14 mouse cellular contexts compared by ENCODE assay signal in the genomic region with DNA sequence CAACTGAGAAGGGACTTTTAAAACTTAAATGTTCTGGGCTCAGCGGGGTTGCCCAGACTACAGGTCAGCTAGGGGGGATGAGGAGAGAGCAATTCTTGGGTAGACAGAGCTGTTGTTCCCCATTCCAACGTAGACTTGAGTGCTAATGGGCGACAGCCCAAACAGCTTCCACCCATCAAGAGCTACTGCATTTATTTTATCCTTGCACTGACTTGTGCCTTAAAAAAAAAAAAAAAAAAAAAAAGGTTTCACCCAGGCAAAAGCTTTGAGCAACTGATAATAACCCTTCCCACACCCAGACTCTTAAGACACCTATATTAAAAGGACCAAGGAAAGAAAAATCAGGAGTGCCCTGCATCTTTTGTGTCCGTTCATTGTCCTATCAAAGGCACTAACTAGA.
"Had no signal": no experiment of that assay in that cellular context is flagged by ENCODE, and none has a peak within 500 bp of the region (broad histone marks: within the 10 kb centered on the region; RNA-seq: fewer than 3 reads in every experiment).

No protein-coding gene starts in this region.

- H3K9me3 ChIP-seq: liver, embryonic 15.5 days; midbrain, embryonic 13.5 days; stomach, embryonic 15.5 days had no signal

- H3K4me2 ChIP-seq: liver, embryonic 11.5 days; liver, embryonic 15.5 days; lung, embryonic 14.5 days had no signal

- H3K4me3 ChIP-seq: layer of hippocampus, adult 2 months; liver, embryonic 15.5 days had no signal

- H3K27ac ChIP-seq: kidney, postnatal 0 days; layer of hippocampus, adult 2 months; liver, embryonic 15.5 days; macrophage; midbrain, embryonic 13.5 days; stomach, embryonic 15.5 days had no signal

- H3K36me3 ChIP-seq: liver, embryonic 15.5 days; midbrain, embryonic 13.5 days; stomach, embryonic 15.5 days had no signal

- H3K27me3 ChIP-seq: stomach, embryonic 15.5 days had no signal

- DNase-seq: kidney, adult 9 months; kidney, postnatal 4 days; lung, embryonic 14.5 days; lung, postnatal 14 days; right cerebral cortex, postnatal 14 days; thymus, adult 2 months; thymus, postnatal 25 days had no signal

- ATAC-seq: midbrain, embryonic 13.5 days had no signal

- H3K9ac ChIP-seq: liver, embryonic 15.5 days; lung, embryonic 14.5 days; midbrain, embryonic 13.5 days; stomach, embryonic 15.5 days had no signal
